Mouse (Mus musculus) G1E (cell line): ENCODE data around the gene Ankfy1.

Experiments
- CTCF ChIP-seq: IDR thresholded peaks from 2 replicates; pipeline ENCODE4 v1.5.1; 2012; ENCODE audit warnings: low read depth, low read length, inconsistent platforms, mixed read lengths
- GATA1 ChIP-seq: IDR thresholded peaks from 2 replicates; pipeline ENCODE4 v1.6.1; 2012; ENCODE audit warnings: borderline replicate concordance, low read length, inconsistent platforms, mixed read lengths
- GATA2 ChIP-seq: IDR thresholded peaks from 2 replicates; pipeline ENCODE4 v1.6.1; 2012; ENCODE audit warnings: low read depth, low read length, inconsistent platforms, borderline replicate concordance
- POLR2AphosphoS5 ChIP-seq: IDR thresholded peaks from 2 replicates; pipeline ENCODE4 v1.6.1; 2012; ENCODE audit warnings: low read depth, low read length, inconsistent platforms; ENCODE audit not compliant: insufficient replicate concordance
- TAL1 ChIP-seq: conservative IDR thresholded peaks from 2 replicates; pipeline ENCODE4 v1.6.1; 2012; ENCODE audit warnings: low read depth, low read length, inconsistent platforms, mixed read lengths

- TF ChIP-seq POLR2AphosphoS5 (no peak), CTCF (no peak), GATA2 (no peak), GATA1 (no peak), TAL1 (no peak)
These were observed 116.8 kb downstream of the Ankfy1 start for GRCm38 (mm10) chr11:72806556-72806955.
